Mouse (Mus musculus) kidney, adult 11 months (tissue): ENCODE data around the gene Ptp4a2.
"Not testable (repeated sequence)": the region's sequence is repeated elsewhere in the genome, so short reads cannot be mapped to it uniquely, and the experiment has no call there.

ENCODE experiments used
- DNase-seq: peaks from one replicate; pipeline ENCODE4 v3.0.0; 2022

Ptp4a2 gene

GRCm38 (mm10) chr4:129810798-129811604, at the start of gene Ptp4a2:
TSS of gene Ptp4a2 (plus strand) at chr4:129811219.
- peak; percentile 64 for DNase-seq

DNA sequence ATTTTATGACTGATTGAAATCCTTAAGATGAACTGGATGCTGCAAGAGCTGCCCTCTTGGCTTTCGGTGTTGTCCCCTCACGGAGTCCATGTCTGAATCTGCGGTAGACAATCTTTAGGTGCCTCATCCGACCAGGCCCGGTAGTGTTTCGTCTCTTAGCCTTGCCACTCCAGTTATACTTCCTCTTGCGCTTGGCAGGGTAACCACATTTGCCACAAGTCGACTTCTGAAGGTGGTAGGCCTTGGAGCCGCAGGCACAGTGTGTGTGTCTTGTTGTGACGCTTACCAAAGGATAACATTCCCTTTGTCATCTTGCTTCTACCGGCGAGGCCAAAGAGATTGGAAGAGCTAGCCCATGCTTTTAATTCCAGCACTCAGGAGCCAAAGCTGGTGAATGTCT, 49.4 kb upstream of the Ptp4a2 start:
- DNase-seq, result no peak

DNA sequence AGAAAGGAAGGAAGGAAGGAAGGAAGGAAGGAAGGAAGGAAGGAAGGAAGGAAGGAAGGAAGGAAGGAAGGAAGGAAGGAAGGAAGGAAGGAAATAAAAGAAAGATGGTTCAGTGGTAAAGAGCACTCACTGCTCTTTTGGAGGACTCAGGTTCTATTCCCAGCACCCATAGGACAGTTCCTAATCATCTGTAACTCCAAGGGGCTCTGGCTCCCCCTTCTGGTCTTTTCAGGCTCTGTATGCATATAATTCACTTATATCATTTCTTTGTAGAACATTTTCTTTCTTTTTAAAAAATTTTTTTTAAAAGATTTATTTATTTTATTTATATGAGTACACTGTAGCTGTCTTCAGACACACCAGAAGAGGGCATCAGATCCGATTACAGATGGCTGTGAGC, 48.5 kb upstream of the Ptp4a2 start:
- not testable (repeated sequence) for DNase-seq

DNA sequence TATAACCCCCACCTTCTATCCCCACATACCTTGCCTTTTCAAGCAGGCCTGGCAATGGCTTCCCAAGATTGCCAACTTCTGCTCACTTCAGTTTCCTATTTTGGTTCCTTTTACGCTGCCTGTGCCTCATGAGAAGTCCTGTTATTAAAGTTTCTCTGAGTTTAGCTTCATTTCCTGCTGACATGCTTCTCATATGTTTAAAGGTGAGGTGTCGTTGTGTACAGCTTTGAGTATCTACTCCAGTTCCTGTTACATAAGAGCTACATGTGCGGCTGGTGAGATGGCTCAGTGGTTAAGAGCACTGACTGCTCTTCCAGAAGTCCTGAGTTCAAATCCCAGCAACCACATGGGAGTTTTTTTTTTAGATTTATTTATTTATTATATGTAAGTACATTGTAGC, 45.7 kb upstream of the Ptp4a2 start:
- no peak for DNase-seq

- DNase-seq, result no peak
These were observed 43.2 kb upstream of the Ptp4a2 start for GRCm38 (mm10) chr4:129767782-129768181.

GRCm38 (mm10) chr4:129768742-129769141, 42.3 kb upstream of the Ptp4a2 start:
- not testable (repeated sequence) for DNase-seq

GRCm38 (mm10) chr4:129770600-129770999, 40.4 kb upstream of the Ptp4a2 start:
- no peak for DNase-seq

- DNase-seq, result no peak
These were observed 39.7 kb upstream of the Ptp4a2 start for GRCm38 (mm10) chr4:129771314-129771671.

DNA sequence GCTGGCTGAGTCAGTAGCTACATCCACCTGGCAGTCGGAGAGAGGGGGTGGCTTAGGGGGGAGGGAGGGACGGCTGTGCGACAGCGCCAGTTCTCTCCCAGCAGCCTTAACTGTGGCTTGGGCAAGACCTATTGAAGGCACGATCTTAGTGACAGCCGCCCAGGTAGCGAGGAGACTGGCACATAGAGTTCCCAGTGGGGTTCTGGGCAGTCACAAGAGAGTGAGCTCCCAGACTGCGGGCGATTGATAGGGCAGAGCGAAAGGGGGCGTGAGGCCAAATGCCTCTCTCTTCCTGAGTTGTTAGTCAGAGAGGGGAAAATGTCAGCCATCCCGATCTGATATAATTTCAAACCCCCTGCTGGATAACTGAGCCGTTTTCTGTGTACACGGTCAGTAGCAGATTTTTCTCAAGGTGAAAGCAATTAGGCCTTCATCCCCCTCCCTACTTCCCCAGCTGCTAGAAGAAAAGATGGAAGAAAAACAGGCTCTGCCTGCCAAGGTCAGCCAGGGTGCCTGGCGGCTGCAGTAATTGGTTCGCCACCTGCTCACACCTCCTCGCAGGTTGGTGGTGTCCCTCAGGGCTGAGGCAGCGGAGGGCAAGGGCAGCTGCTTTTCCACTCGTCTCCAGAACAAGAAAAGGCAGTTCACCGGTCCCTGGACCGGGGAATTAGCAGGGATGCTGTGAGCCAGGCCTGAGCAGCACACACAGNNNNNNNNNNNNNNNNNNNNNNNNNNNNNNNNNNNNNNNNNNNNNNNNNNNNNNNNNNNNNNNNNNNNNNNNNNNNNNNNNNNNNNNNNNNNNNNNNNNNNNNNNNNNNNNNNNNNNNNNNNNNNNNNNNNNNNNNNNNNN, 39.1 kb upstream of the Ptp4a2 start:
- peak; percentile 59 for DNase-seq

- DNase-seq, result peak; percentile 36
These were observed 28.9 kb upstream of the Ptp4a2 start for GRCm38 (mm10) chr4:129781881-129782675.

- DNase-seq, result no peak
These were observed 28.1 kb upstream of the Ptp4a2 start for GRCm38 (mm10) chr4:129782857-129783331.

- no peak for DNase-seq
These were observed 27.5 kb upstream of the Ptp4a2 start for GRCm38 (mm10) chr4:129783506-129783905.

DNA sequence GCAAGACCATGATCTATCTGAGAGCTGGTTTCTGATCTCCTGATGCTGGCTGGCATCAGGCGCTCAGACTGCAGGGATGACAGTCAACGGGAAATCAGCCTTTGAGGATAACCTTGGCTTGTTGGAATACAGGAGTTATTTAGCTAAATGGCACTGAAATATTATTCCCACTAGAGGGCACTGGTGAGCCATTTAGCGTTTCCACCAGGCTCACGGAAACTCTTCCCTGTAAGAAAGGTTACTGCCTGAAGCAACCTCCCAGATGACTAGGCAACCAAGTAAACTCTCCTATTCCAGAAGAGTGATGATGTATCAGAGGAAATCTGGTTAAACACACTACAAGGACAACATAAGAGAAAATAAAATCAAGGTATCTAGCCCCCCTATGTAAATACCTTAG, 25.8 kb upstream of the Ptp4a2 start:
- peak; percentile 62 for DNase-seq

DNA sequence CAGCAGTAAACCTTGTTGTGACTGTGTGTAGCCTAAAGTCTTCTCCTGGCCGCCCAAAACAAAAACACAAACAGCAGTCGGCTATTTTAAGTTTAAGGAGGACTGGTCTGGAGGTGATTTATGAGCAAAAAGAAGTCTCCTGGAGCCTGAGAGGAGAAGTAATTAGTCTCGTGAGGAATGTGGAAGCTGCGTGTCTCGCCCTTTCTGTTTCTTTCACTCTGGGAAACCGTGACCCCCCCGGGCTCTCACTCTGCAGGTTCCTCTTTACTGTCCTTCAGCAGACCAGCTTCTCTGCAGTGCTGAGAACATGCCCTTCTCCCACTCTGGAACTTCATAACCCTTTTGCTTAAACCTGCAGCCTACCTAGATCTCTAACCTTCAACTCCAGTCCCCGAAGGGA, 22.3 kb upstream of the Ptp4a2 start:
- no peak for DNase-seq

GRCm38 (mm10) chr4:129789635-129790034, 21.4 kb upstream of the Ptp4a2 start:
- DNase-seq, result no peak

GRCm38 (mm10) chr4:129790475-129790874, 20.5 kb upstream of the Ptp4a2 start:
- DNase-seq, result no peak

DNA sequence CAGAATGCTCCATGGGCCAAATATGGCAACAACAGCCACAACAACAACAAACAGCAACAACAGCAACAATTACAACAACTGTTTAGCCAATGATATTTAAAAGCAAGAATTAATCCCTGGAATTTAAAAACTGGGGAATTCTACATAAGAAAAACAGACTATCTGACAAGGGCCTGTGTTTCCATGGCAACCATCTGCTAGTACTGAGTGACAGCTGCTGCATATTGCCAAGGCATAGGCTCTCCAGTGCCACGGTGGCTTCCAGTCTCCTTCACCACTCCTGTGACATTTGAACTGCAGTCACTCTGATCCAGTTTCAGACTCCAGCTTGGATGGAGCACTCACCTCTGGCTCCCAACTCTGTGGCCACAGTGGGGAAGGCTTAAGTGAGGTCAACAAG, 19.6 kb upstream of the Ptp4a2 start:
- DNase-seq, result no peak

DNA sequence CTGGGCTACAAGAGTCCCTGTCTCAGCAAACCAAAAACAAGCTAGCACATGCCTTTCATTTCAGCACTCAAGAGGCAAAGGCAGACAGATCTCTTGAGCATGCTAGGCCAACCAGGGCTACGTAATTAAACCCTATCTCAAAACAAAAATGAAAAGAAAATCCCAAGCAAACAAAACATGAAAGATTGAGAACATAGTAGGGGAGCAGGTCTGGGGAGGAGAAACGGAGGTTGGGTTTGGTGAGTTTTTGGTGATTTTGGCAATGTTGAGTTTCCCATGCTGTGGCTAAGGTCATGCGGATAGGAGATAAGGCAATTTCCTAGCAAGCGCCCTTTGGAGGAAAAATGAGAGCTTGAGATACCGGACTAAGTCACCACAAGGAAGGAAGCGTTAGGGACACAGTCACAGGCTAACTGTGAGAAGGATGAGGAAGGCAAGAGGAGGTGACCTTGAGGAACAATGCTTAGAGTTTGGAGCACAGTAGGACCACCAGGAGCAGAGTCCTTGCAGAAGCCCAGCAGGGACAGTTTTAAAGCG, 18.3 kb upstream of the Ptp4a2 start:
- no peak for DNase-seq

- DNase-seq, result peak; percentile 26
These were observed 17.2 kb upstream of the Ptp4a2 start for GRCm38 (mm10) chr4:129793713-129794329.

- DNase-seq, result peak; percentile 23
These were observed 15.7 kb upstream of the Ptp4a2 start for GRCm38 (mm10) chr4:129795151-129795860.

DNA sequence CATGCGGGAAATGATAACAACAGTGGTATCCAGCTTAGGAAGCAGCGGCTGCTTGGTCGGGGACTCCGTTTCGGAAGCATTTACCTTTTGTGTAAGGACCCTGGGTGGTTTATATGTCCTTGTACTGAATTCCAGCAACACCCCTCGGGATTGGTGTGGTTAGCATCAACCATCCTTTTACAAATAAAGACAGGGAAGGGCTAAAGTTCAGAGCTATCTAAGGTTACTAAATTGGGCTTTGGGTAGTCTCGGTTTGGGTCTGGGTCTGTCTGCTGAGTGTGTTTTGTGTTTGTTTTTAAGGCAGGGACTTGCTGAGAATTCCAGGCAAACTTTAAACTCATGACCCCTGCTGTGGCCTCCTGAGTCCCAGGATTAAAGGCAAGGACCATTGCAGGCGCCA, 15.2 kb upstream of the Ptp4a2 start:
- DNase-seq, result no peak

DNA sequence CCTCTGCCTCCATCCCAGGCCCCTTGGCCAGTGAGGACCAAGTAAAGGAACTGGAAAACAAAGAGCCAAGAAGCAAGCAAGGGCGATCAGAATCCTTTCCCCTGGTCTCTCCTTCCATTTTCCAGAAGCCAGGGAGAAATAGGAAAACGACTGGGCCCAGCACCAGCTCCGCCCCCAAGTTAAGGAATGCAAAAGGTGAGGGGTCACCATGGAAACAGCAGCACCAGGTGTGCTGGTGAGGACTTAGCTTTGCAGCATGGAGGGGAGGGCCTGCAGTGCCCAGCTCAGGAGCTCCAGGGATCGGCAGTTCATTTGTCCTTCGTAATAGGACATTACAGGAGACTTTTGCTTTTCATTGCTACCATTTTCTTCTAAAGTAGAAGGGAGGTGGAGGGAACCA, 13.0 kb upstream of the Ptp4a2 start:
- peak; percentile 31 for DNase-seq
